Mouse (Mus musculus): ENCODE results near the gene Setd5. TPM values are rescaled to one million over a fixed set of nuclear protein-coding genes. Genes with fewer than 3 reads are reported as not detected.

Setd5 gene
- polyA plus RNA-seq, 1 experiment from 2014 or later = 77.2 TPM

GRCm38 (mm10) chr6:113154886-113155285, 77.7 kb downstream of the Setd5 start:
- no peak for ATAC-seq (ENCODE audit: borderline replicate concordance, extremely low read depth, low FRiP score, low TSS enrichment)
- H3K4me2 ChIP-seq = no peak overlapping the region
- H3K9me3 ChIP-seq = no peaks in the 10 kb centered on the region
- H3K36me3 ChIP-seq = peaks cover 64% of the 10 kb centered on the region
- no peak overlapping the region for H3K9ac ChIP-seq
- WGBS = 88% methylated on average over 6 of the region's 6 CpGs
- H3K4me1 ChIP-seq = no peaks in the 10 kb centered on the region
- no peak overlapping the region for H3K4me3 ChIP-seq
- H3K27me3 ChIP-seq = no peaks in the 10 kb centered on the region
- no peak overlapping the region for H3K27ac ChIP-seq

DNA sequence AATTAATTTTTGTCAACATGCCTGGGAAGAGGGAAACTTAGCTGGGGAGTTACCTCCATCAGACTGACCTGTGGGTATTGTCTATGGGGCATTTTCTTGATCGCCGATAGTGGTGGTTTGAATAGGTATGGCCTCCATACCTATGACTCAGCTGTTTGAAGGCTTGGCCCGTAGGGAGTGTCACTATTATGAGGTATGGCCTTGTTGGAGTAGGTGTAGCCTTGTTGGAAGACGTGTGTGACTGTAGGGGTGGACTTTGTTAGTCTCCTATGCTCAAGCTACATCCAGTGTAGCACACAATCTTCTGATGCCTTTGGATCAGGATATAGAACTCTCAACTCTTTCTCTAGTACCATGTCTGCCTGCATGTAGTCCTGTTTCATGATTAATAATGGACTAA, 78.9 kb downstream of the Setd5 start:
- 84% methylated on average over 4 of the region's 4 CpGs for WGBS
- Histone ChIP-seq H3K36me3 (peaks cover 52% of the 10 kb centered on the region), H3K9ac (no peak overlapping the region), H3K9me3 (no peaks in the 10 kb centered on the region), H3K4me1 (no peaks in the 10 kb centered on the region), H3K4me3 (no peak overlapping the region), H3K27ac (no peak overlapping the region), H3K4me2 (no peak overlapping the region), H3K27me3 (no peaks in the 10 kb centered on the region)
- no peak for ATAC-seq (ENCODE audit: borderline replicate concordance, extremely low read depth, low FRiP score, low TSS enrichment)

DNA sequence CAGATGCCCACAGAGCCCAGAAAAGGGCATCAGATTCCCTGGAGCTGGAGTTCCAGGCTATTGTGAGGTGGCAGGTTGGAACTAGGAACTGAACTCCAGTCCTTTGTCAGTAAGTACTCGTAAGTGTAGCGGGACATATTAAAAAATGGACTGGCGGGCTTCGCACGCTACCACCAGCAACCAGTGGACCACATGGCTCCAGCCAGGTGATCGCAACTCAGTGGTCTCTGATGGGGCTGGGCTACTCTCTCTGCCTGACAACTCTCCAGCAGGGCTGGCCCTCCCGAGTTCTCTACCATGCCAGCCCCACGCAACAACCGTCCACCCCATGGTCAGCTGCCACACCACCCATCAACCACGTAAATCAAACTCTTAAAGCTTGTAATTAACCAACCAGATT, 82.9 kb downstream of the Setd5 start:
- Histone ChIP-seq H3K9me3 (no peaks in the 10 kb centered on the region), H3K4me3 (no peak overlapping the region), H3K27me3 (no peaks in the 10 kb centered on the region), H3K9ac (no peak overlapping the region), H3K4me2 (no peak overlapping the region), H3K4me1 (no peaks in the 10 kb centered on the region), H3K36me3 (peaks cover 14% of the 10 kb centered on the region), H3K27ac (no peak overlapping the region)
- WGBS = 95% methylated on average over 10 of the region's 10 CpGs
- ATAC-seq (ENCODE audit: borderline replicate concordance, extremely low read depth, low FRiP score, low TSS enrichment) = no peak

DNA sequence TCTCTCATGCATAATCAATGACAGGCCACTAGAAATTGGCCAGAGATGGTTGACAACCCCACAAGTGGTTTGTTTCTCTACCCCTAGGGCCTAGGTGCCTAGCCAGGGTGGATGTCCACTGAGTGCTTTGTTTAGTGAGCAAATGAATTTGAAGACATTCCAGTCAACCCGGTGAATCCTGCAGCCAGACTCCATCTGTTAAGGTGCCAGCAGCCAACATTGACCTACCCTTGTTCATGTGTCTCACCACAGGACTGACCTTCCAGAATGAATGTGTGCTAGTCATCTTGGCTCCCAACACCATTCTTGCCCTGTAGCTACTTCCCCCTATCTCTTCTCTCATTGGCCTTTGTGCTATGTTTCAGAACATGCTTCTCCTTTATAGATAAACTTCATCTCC, 84.8 kb downstream of the Setd5 start:
- Histone ChIP-seq H3K27ac (no peak overlapping the region), H3K9ac (no peak overlapping the region), H3K4me2 (no peak overlapping the region), H3K9me3 (no peaks in the 10 kb centered on the region), H3K27me3 (no peaks in the 10 kb centered on the region), H3K4me3 (no peak overlapping the region), H3K36me3 (0 out of 2 replicates have a peak, but pooled peaks cover 4% of the 10 kb centered on the region), H3K4me1 (peaks cover 8% of the 10 kb centered on the region)
- 80% methylated on average over 1 of the region's 1 CpGs for WGBS
- ATAC-seq (ENCODE audit: borderline replicate concordance, extremely low read depth, low FRiP score, low TSS enrichment) = no peak

DNA sequence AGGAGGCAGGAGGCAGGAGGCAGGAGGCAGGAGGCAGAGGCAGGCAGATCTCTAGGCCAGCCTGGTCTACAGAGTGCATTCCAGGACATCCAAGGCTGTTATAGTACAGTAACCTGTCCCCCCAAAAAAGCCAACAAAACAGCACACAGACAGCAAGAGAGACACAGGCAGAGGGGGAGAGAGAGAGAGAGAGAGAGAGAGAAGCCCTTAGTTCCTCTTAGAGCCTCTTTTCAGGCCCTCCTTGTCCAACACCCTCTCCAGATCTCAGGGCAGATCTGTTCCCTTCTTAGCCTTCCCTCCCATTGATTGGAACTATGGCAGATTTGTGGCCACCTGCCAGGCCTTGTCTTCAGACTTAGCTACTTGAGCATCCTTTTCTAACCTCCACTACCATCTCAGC, 86.3 kb downstream of the Setd5 start:
- H3K4me1 ChIP-seq = peaks cover 11% of the 10 kb centered on the region

GRCm38 (mm10) chr6:113166661-113167251, 89.6 kb downstream of the Setd5 start:
- peak; percentile 64; the same call in 1 of the 2 replicates for ATAC-seq (ENCODE audit: borderline replicate concordance, extremely low read depth, low FRiP score, low TSS enrichment)
- Histone ChIP-seq H3K9me3 (no peaks in the 10 kb centered on the region), H3K27ac (peak overlapping the region; percentile 48), H3K4me3 (peak overlapping the region; percentile 11), H3K4me2 (peak overlapping the region; percentile 43), H3K4me1 (peaks cover 11% of the 10 kb centered on the region), H3K9ac (no peak overlapping the region), H3K36me3 (no peaks in the 10 kb centered on the region), H3K27me3 (no peaks in the 10 kb centered on the region)
- WGBS = 40% methylated on average over 17 of the region's 17 CpGs

More for the DNA sequence above, 86.3 kb downstream of the Setd5 start:
- Histone ChIP-seq H3K4me3 (no peak overlapping the region), H3K9me3 (no peaks in the 10 kb centered on the region), H3K36me3 (no peaks in the 10 kb centered on the region), H3K9ac (no peak overlapping the region), H3K4me2 (no peak overlapping the region), H3K27me3 (no peaks in the 10 kb centered on the region), H3K27ac (no peak overlapping the region)
- no peak for ATAC-seq (ENCODE audit: borderline replicate concordance, extremely low read depth, low FRiP score, low TSS enrichment)

DNA sequence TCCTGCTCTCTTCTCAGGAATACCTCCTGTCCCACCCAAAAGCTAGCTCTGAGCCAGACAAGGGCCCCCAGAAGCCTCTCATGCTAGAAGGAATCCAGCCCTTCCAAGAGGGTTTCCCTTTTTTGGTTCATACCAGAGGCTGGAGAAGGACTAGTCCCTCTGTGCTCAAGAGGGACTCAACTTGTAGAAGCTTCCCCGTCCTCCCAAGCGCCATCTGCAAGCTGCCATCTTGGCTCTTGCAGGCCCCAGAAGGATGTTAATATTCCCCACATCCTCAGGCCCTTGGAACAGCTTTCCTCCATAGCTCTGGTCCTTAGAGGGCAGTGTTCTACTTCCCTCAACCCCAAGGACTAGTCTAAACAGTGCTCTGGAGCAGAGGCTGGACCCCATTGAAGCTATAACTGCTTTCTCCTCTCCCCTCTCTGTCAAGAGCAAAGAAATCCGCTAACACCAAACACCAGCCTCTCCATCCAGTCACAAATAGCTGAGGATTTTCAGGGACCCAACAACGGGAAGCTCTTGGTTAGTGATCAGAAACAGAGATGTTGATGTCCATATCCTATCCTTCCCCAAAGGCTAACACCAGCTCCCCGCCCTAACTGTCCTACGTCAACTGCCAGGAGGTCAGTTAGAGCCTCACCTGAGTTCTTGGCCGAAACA, 91.3 kb downstream of the Setd5 start:
- WGBS = 86% methylated on average over 7 of the region's 7 CpGs

GRCm38 (mm10) chr6:113169852-113170251, 92.7 kb downstream of the Setd5 start:
- Histone ChIP-seq H3K9ac (no peak overlapping the region), H3K27me3 (no peaks in the 10 kb centered on the region), H3K4me3 (no peak overlapping the region), H3K4me2 (no peak overlapping the region), H3K9me3 (no peaks in the 10 kb centered on the region), H3K27ac (no peak overlapping the region), H3K4me1 (peaks cover 11% of the 10 kb centered on the region), H3K36me3 (no peaks in the 10 kb centered on the region)
- 56% methylated on average over 3 of the region's 3 CpGs for whole genome bisulfite sequencing
- no peak for ATAC-seq (ENCODE audit: borderline replicate concordance, extremely low read depth, low FRiP score, low TSS enrichment)

More for the DNA sequence above, 91.3 kb downstream of the Setd5 start:
- Histone ChIP-seq H3K4me2 (no peak overlapping the region), H3K4me1 (peaks cover 11% of the 10 kb centered on the region), H3K36me3 (no peaks in the 10 kb centered on the region), H3K27me3 (no peaks in the 10 kb centered on the region), H3K27ac (no peak overlapping the region), H3K9me3 (no peaks in the 10 kb centered on the region), H3K9ac (no peak overlapping the region), H3K4me3 (no peak overlapping the region)
- ATAC-seq (ENCODE audit: borderline replicate concordance, extremely low read depth, low FRiP score, low TSS enrichment) = no peak

DNA sequence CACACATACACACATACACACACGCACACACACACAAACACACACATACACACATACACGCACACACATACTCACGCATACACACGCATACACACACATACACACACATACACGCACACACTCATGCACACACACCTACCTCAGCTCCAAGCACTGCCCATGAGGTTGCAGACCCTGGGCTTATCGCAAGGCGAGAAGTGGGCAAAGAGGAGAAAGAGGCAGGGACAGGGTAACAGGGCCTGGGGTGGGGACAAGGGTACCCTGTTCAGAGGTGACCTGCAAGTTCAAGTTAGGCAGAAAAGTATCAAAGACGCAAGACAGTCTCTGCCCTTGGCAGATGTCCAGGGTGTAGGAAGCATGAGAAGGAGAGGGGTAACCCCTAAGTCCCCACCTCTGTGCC, 93.5 kb downstream of the Setd5 start:
- 87% methylated on average over 8 of the region's 8 CpGs for WGBS
- Histone ChIP-seq H3K4me3 (no peak overlapping the region), H3K9me3 (no peaks in the 10 kb centered on the region), H3K4me2 (no peak overlapping the region), H3K9ac (no peak overlapping the region), H3K27me3 (no peaks in the 10 kb centered on the region), H3K36me3 (no peaks in the 10 kb centered on the region), H3K27ac (no peak overlapping the region), H3K4me1 (peaks cover 11% of the 10 kb centered on the region)
- no peak for ATAC-seq (ENCODE audit: borderline replicate concordance, extremely low read depth, low FRiP score, low TSS enrichment)

DNA sequence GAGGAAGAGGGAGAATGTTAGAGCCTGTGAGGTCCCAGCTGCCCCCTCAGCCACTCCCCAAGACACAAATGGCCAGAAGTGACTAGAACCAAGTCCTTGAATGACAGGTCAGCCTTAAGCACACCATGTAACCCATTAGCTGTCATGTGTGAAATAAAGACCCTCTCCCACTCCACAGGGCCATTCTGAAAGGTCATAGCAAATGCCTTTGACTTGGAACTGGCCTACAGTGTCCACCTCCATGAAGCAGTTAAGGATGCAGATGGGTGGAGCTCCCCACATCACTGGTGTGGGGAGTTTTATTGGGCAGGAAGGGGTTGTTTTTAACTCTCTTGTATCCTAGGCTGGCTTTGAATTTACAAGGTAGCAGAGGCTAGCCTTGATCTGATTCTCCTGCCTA, 94.8 kb downstream of the Setd5 start:
- no peaks in the 10 kb centered on the region for H3K9me3 ChIP-seq
- H3K27ac ChIP-seq = no peak overlapping the region
- no peaks in the 10 kb centered on the region for H3K36me3 ChIP-seq
- no peak overlapping the region for H3K4me3 ChIP-seq
- peaks cover 3% of the 10 kb centered on the region; the same call in 1 of the 2 replicates for H3K4me1 ChIP-seq
- H3K9ac ChIP-seq = no peak overlapping the region
- no peak for ATAC-seq (ENCODE audit: borderline replicate concordance, extremely low read depth, low FRiP score, low TSS enrichment)
- no peaks in the 10 kb centered on the region for H3K27me3 ChIP-seq
- H3K4me2 ChIP-seq = no peak overlapping the region

DNA sequence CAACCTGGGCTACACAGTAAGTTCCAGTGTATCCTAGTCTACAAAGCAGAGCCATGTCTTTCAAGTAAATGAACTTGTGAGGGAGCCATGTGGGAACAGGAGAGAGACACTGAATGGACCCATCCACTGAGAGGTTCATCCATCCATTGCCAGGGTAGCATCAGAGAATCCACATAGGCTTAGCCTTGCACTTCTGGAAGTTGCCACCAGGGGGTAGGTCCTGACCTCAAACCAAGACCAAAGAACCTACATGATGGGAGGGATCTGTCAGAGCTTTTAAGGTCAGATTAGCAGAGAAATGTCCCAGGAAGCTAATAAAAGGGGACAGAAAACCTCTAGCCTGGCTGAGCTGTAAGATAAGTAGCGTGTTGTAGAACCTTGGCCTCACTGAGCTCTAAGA, 95.4 kb downstream of the Setd5 start:
- H3K27ac ChIP-seq = no peak overlapping the region
- no peaks in the 10 kb centered on the region for H3K36me3 ChIP-seq
- H3K4me3 ChIP-seq = no peak overlapping the region
- peaks cover under 1% of the 10 kb centered on the region; the same call in 1 of the 2 replicates for H3K4me1 ChIP-seq
- no peaks in the 10 kb centered on the region for H3K27me3 ChIP-seq
- no peak overlapping the region for H3K9ac ChIP-seq
- WGBS = 56% methylated on average over 1 of the region's 1 CpGs
- ATAC-seq (ENCODE audit: borderline replicate concordance, extremely low read depth, low FRiP score, low TSS enrichment) = no peak
- no peak overlapping the region for H3K4me2 ChIP-seq
- no peaks in the 10 kb centered on the region for H3K9me3 ChIP-seq

DNA sequence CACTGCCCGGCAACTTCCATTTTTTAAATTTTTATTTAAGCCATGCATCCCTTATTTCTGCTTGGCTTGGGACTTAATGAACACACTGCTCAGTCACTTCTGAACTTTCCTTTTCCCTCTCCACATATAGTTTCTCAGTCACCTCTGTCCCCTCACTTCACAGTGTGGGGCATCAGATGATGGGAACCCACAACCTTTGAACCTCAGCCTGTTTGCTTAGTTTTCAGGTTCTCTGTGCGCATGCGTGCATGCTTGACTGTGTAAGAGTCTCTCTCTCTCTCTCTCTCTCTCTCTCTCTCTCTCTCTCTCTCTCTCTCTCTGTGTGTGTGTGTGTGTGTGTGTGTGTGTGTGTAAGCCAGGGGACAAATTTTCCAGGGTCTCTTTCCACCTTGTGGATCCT, 98.3 kb downstream of the Setd5 start:
- H3K4me3 ChIP-seq = no peak overlapping the region
- WGBS = 95% methylated on average over 3 of the region's 3 CpGs
- H3K27me3 ChIP-seq = no peaks in the 10 kb centered on the region
- no peak for ATAC-seq (ENCODE audit: borderline replicate concordance, extremely low read depth, low FRiP score, low TSS enrichment)
- H3K27ac ChIP-seq = no peak overlapping the region
- H3K4me2 ChIP-seq = no peak overlapping the region
- no peaks in the 10 kb centered on the region for H3K4me1 ChIP-seq
- no peak overlapping the region for H3K9ac ChIP-seq
- H3K36me3 ChIP-seq = no peaks in the 10 kb centered on the region
- no peaks in the 10 kb centered on the region for H3K9me3 ChIP-seq

Measured in lung, embryonic 15.5 days (tissue).